Mouse (Mus musculus) MN1 (cell line): ENCODE data around the gene Cyth4.

Source experiments
- DNase-seq: peaks from one replicate; pipeline ENCODE4 v3.0.0-alpha.2; 2016; ENCODE audit warnings: low spot score

Cyth4 gene

GRCm38 (mm10) chr15:78616973-78617372 is 20.1 kb downstream of the Cyth4 start:
- DNase-seq, result no peak

- peak; percentile 88 for DNase-seq
These were observed 26.6 kb downstream of the Cyth4 start for GRCm38 (mm10) chr15:78623426-78623825.

DNA sequence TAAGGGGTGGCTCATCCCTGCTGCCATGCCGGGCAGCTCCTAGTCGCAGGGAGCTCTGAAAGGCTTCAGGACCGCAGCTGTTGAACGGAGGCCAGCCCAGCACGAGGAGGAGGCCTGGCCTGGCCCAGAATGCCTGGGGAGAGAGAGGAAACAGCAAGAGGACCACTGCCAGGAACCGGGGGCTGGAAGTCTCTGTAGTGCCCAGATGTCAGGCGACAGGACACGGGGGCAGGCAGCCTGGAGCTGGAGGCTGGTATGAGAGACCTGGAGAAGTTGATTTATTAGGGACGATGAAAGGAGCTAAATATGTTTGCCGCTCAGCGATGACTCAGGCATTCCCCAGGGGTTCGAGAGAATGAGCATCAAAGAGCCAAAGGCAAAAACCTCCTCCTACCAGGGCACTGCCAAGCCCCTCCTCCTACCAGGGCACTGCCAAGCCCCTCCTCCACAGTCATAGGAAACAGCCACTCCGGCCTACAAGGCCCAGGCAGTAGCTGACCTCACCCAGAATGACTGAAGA is 27.6 kb downstream of the Cyth4 start:
- peak; percentile 100 for DNase-seq

GRCm38 (mm10) chr15:78624961-78625360 is 28.1 kb downstream of the Cyth4 start:
- DNase-seq, result no peak

GRCm38 (mm10) chr15:78626285-78626684 is 29.4 kb downstream of the Cyth4 start:
- no peak for DNase-seq

- DNase-seq, result no peak
These were observed 35.5 kb downstream of the Cyth4 start for GRCm38 (mm10) chr15:78632387-78632786.

DNA sequence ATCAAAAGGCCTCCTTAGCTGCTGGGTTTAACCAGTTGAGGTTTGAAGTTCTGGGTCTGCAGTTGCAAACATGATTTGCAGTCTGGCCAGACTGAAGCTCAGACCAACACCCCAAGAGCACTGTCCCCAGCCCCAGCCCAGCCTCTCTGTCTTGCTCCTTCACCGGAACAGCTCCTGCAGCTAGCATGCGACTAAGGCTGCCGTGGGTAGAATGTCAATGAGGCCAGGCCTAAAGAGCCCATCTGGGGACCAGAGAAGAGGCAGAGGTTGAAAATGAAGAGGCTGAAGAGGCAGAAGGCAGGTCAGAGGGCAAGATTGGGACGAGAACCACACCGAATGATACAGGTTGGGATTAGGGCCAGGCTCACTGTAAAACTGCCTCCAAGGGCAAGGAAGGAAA is 36.6 kb downstream of the Cyth4 start:
- DNase-seq, result no peak

GRCm38 (mm10) chr15:78634095-78634737 is 37.4 kb downstream of the Cyth4 start:
- peak; percentile 84 for DNase-seq

DNA sequence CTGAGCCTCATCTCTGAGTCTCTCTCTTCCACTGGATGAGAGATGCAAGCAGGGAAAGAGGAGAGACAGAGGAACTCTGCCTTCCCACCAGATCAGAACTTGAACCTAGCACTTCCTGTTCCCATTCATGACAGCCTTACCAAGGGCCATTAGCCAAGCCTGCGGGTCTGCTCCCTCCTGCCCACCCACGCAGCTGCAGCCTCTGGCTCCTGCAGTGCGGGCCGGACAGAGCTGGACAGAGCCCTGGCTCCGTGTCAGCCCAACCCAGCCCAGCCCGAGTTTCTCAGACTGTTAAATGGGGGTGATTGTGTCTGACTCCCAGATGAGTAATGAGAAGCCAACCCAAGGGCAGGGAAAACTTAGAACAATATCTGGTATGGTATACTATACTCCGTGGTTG is 38.4 kb downstream of the Cyth4 start:
- DNase-seq, result no peak

- DNase-seq, result no peak
These were observed 46.8 kb downstream of the Cyth4 start for GRCm38 (mm10) chr15:78643633-78644032.

DNA sequence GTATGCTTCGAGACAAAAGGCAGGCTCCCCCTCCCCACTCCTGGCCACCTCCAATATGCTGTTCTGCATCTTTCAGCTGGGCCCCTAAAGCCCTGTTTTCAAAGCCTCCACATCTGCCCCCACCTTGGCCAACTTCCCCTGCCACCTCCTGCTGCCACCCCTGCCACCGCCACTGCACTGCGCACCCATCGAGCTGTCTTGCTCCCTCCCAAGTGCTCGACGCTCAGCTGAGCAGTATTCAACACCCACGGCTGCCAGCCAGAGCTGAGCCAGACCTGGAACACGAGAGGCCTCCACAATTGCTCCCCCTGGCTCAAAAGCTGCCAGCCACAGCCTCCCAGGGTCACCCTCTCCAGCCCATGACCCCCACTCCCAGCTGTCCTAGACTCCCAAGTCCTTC is 47.8 kb downstream of the Cyth4 start:
- no peak for DNase-seq

DNA sequence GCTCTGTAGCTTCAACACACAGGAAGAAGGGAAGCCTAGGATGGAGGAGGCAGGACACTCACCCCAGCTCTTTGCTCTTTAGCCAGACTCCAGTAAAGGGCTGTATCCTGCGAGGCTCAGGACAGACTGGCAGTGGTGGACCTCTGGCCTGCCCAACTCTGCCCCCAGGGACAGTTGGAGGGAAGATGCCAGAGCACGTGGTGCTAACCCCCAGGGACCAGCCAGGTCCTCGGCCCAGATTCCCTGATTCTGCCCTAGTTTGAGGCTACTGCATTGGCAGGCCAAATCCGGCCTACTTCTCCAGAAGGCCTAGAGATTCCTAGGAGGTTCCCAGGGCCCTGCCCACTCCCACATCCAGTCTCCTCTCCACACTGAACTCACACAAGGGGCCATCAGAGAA is 50.9 kb downstream of the Cyth4 start:
- peak; percentile 69 for DNase-seq

- no peak for DNase-seq
These were observed 54.3 kb downstream of the Cyth4 start for GRCm38 (mm10) chr15:78651169-78651568.

DNA sequence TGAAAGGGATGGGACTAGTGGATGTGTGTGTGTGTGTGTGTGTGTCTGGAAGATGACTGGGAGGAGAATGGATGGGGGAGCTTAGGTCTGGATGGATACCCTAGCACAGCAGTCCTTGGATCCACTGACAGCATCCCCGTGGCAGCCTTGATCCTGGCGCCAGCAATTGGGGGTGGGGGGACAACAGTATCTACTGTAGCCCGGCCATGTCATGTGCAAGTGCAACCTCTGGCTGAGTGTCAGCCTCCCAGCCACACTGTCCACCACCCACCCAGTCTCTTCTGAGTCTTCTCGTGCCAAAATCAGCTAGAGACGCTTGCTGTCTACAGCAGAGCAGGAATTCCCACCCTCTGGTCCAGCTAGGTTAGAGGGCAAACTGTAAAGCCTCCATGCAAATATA is 67.4 kb downstream of the Cyth4 start:
- no peak for DNase-seq

GRCm38 (mm10) chr15:78669221-78669871 is 72.5 kb downstream of the Cyth4 start:
- DNase-seq, result peak; percentile 81

DNA sequence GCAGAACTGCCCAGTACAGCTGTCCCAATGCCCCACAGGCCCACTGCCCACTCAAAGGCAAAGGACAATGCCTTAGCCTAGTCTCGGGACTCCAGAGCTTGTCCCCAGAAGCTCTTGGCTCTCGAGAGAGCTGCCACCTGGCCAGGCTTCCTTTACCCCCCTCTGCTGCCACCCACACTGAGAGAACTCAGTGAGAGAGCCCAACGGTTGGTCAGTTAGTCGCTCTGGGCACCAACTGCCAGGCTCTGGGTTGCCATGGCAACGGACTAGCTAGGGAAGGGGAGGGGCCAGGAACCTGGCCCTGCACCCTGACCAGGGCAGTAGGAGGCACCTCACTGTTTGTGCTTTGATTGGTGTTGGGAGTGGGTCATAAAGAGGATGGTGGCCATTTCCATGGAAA is 73.5 kb downstream of the Cyth4 start:
- peak; percentile 97 for DNase-seq
